Mouse (Mus musculus) B cell, adult 62 days (primary cell): Measurements from ENCODE around the gene Sfrp4. TPM values are rescaled to one million over a fixed set of nuclear protein-coding genes. Genes with fewer than 3 reads are reported as not detected.

Experiments
- total RNA-seq: library from RNA; stranded (reverse); gene quantifications from 4 replicates; pipeline ENCODE4 v1.2.4, GENCODE M21; 2023

The Sfrp4 gene
- not detected in 4 replicates for total RNA-seq

DNA sequence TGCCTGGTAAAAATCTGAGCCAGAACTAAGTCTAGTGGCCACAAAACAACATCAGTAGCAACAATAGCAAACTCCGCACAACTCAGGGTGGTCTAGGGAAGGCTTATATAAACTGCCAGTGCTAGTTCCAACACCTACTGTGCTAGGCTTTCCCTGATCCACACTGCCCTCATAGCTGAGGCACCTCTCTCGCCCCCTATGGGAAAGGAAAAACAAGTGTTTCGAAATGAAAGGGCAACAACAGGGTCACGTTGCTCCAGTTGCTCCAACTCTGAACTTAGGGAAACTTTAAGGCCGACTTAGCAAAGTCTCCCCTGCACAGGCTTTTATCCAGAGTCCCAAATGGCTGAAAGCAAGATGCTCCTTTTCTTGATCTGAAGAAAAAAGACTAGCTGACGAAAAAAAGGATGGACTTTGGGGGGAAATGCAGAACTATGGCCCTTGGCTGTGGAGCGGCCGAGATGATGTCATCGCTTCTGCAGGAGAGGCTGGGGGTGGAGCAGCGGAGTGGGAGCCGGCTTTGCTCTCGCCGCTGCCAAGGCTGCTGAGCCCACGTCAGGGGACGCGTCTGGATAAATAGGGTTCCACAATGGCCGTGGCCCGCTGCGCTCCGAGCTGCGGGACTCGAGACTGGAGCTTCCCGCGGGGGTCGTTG lies at the start of gene Sfrp4:
TSS of gene Sfrp4 (plus strand) at position 532 of the 655 bp plus-strand sequence.

GRCm38 (mm10) chr13:19619216-19619927 lies 3.5 kb upstream of the Sfrp4 start, which contains the start of gene Epdr1:
Epdr1 (minus strand) TSS chr13:19619927.

Other genes starting within 250 kb of the Sfrp4 start
- 12.1 to 24.4 TPM (median 17.2 TPM) in 4 replicates for gene Stard3nl, start 227.3 kb upstream of the Sfrp4 start, total RNA-seq
- gene Epdr1, start 3.2 kb upstream of the Sfrp4 start, total RNA-seq: 0.89 TPM in 1 of 4 replicates, not detected in the others
- gene Nme8, start 74.7 kb downstream of the Sfrp4 start, total RNA-seq: not detected in 4 replicates
- gene Gpr141, start 201.2 kb downstream of the Sfrp4 start, total RNA-seq: 0.29 to 0.79 TPM (median 0.46 TPM) in 4 replicates